Mouse (Mus musculus) cortical plate, adult 2 months (tissue): ENCODE data around the gene Amotl1. TPM values are rescaled to one million over a fixed set of nuclear protein-coding genes. Genes with fewer than 3 reads are reported as not detected.
A peak's percentile ranks its signal among the peaks of the same experiment; 100 is the strongest.

Source experiments
- H3K27ac ChIP-seq: fragments of 200-500 bp; 2 replicates; pipeline ENCODE4 v1.5.1; 2012; ENCODE audit warnings: low read length, control low read depth, inconsistent platforms; ENCODE audit not compliant: insufficient read depth
- H3K4me1 ChIP-seq: fragments of 200-500 bp; 2 replicates; pipeline ENCODE4 v1.6.1; 2011; ENCODE audit warnings: low read length; ENCODE audit not compliant: control insufficient read depth, insufficient read depth
- H3K4me3 ChIP-seq: fragments of 200-500 bp; 2 replicates; pipeline ENCODE4 v1.5.1; 2011; ENCODE audit warnings: mild to moderate bottlenecking, low read length, control low read depth; ENCODE audit not compliant: insufficient read depth
- CTCF ChIP-seq: fragments of 200-500 bp; IDR thresholded peaks from 2 replicates; pipeline ENCODE4 v1.5.1; 2011; ENCODE audit warnings: mild to moderate bottlenecking, control low read depth, low read length; ENCODE audit not compliant: insufficient read depth; ENCODE audit errors: extremely low read depth
- POLR2A ChIP-seq: fragments of 200-500 bp; IDR thresholded peaks from 2 replicates; pipeline ENCODE4 v1.6.1; 2011; ENCODE audit warnings: mild to moderate bottlenecking, low read length, control low read depth; ENCODE audit not compliant: insufficient read depth; ENCODE audit errors: extremely low read depth
- polyA plus RNA-seq: library from polyadenylated mRNA; depleted of rRNA; stranded (reverse); fragments of >200 nt; gene quantifications from 2 replicates; pipeline ENCODE4 v1.2.3, GENCODE M21; 2012

Amotl1 gene
- polyA plus RNA-seq, 1 experiment: 8.0 TPM

DNA sequence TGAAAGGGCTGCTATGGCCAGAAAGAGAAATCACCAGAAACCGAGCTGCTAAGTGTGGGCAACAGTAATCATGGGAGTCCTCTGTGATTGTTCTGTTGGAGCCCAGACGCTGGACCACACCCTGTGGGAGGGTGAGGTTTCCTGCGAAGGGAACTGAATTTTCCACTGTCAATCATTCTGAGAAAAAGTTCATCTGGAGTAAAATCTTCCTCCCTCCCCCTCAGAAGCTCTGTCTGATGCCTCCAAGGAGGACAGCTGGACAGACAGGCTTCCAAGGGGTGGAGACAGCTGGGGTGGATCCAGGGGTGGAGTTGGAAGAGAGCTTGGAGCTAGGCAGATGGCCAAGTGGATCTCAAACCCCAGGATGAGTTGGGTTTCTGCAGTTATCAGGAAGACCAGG lies 19.8 kb downstream of the Amotl1 start:
- no peak for TF ChIP-seq POLR2A
- TF ChIP-seq CTCF: no peak
- H3K27ac ChIP-seq: no peak overlapping the region
- H3K4me1 ChIP-seq: peaks cover 3% of the 10 kb centered on the region; the same call in 1 of the 2 replicates
- no peak overlapping the region for H3K4me3 ChIP-seq

- TF ChIP-seq CTCF (no peak), POLR2A (no peak)
- Histone ChIP-seq H3K4me3 (no peak overlapping the region), H3K4me1 (peaks cover 3% of the 10 kb centered on the region; the same call in 1 of the 2 replicates), H3K27ac (no peak overlapping the region)
These were observed 20.9 kb downstream of the Amotl1 start for GRCm38 (mm10) chr9:14623928-14624327.

DNA sequence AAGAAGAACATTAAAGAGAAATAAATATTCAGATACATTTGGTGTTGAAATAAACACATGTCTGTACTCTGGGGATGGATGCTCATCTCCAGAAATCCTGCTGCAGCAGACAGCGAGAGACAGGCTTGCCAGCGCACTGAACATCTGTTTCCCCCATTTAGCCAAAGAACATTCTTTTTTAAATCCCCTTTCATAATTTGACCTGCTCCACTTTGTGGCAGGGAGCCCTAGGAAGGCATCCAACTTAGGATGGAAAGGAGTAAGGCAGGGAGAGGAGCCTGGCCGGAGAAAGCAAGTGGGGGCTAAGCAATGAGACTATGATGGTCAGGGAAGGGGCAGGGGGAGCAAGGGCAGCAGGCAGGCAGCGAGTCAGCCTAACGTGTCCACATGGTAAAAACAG lies 21.6 kb downstream of the Amotl1 start:
- Histone ChIP-seq H3K27ac (no peak overlapping the region), H3K4me1 (peaks cover 3% of the 10 kb centered on the region; the same call in 1 of the 2 replicates), H3K4me3 (no peak overlapping the region)
- TF ChIP-seq POLR2A (no peak), CTCF (no peak)

- Histone ChIP-seq H3K4me1 (peaks cover 3% of the 10 kb centered on the region; the same call in 1 of the 2 replicates), H3K27ac (no peak overlapping the region), H3K4me3 (no peak overlapping the region)
- TF ChIP-seq CTCF: no peak
- no peak for TF ChIP-seq POLR2A
These were observed 22.0 kb downstream of the Amotl1 start for GRCm38 (mm10) chr9:14622848-14623247.

DNA sequence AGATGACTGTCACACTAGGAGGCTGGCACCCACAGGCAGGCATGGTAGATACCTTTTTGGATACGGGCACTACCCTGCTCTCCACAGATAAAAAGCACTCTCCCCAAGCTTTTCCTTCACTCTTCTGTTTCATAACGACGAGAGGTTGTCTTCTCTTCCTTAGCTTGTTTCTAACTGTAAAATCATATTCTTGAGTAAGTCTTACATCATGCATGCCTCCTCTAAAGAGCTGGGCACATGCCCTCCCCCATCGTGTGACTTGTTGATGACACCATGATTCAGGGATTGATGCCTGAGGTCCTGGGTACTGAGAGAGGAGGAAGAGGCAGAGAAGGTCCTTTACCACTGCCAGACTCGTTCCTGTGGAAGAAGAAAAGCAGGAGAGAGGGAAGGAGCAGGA lies 24.7 kb downstream of the Amotl1 start:
- TF ChIP-seq POLR2A: no peak
- no peak for TF ChIP-seq CTCF
- peaks cover 3% of the 10 kb centered on the region; the same call in 1 of the 2 replicates for H3K4me1 ChIP-seq

DNA sequence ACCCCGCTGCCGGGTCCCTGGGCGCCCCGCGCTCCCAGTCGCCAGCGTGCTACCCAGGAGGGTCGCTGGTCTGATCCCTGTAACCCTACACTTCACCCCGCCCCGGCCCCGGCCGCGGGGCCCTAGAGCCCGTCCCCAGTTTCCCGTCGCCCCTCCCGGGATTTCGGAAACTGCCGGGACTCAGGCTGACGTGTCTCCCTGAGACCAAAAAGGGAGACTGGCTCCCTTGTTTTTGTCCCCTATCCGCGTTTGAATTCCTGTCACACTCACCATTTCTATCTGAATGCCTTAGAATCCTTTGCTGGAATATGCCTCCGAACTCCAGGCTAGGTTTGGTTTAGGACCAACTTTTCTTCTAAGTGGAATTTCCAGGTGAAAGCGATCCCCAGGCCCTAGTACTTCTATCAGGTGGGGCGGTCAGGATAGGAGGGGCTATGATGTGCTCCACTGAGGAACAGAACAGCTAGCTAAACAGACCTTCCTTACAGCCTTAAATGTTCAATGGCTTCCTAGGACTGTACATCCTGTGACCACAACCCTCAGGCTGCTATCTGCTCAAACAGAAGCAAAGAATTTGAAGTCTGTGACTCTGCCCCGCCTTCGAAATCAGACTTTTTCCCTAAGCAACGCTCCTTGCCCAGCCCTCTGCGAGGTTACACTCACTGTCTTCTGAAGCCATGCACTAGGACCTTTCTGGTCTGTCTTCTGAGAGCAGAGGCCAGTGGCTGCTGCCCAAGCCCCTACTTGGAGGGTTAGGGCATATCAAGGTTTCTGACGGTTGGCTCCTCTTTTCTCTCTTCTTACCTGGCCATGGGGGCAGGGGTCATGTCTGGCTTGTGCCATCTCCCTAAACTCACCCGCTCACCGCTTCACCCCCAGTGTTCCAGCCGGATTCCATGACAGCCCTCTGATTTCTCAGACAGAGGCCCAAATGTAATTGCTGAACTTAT lies 29.6 kb downstream of the Amotl1 start:
- Histone ChIP-seq H3K4me3 (peak overlapping the region; percentile 61), H3K4me1 (0 out of 2 replicates have a peak, but pooled peaks cover 4% of the 10 kb centered on the region), H3K27ac (no peak overlapping the region)
- TF ChIP-seq POLR2A: no peak
- no peak for TF ChIP-seq CTCF

More for the DNA sequence above, 24.7 kb downstream of the Amotl1 start:
- Histone ChIP-seq H3K27ac (no peak overlapping the region), H3K4me3 (no peak overlapping the region)

DNA sequence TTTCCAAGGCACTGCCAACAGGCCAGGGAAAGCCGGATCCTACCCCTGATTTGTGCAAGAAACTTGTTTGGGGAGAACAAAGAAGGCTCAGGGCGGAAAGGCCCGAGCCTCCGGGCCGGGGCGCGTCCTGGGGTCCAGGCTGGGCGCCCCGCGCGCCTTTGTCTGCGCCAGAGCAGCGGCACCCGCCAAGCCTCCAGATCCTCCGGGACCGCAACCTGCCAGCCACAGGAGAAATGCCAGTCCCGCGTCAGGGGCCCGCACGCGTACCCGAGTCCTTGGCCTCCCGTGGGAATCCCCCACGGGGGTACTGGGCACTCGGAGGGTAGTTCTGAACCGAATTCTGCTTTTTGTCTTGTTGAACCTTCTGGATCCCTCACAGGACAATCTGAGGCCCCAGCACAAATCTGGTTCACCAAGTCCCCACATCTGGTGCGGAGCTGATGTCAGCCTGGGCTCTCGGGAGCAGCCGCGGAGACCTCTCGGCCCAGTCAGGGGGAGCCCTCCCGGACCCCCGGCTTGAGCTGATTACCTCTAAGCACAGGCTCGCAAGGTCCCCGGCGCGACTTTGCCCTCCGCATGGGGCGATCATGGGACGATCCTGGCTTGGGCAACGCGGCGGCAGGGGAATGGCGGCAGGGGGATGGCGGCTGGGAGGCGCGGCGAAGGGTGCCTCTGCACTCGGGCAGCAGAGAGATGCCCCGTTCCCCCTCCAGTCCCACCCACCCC lies 30.5 kb downstream of the Amotl1 start:
- no peak for TF ChIP-seq CTCF
- no peak for TF ChIP-seq POLR2A
- Histone ChIP-seq H3K4me3 (peak overlapping the region; percentile 61), H3K27ac (peak overlapping the region; percentile 89), H3K4me1 (0 out of 2 replicates have a peak, but pooled peaks cover 4% of the 10 kb centered on the region)

GRCm38 (mm10) chr9:14613308-14614204 lies 31.3 kb downstream of the Amotl1 start:
- H3K4me3 ChIP-seq: peak overlapping the region; percentile 61
- TF ChIP-seq POLR2A (no peak), CTCF (no peak)
- peak overlapping the region; percentile 89; the same call in 1 of the 2 replicates for H3K27ac ChIP-seq
- H3K4me1 ChIP-seq: 0 out of 2 replicates have a peak, but pooled peaks cover 4% of the 10 kb centered on the region

GRCm38 (mm10) chr9:14612588-14612987 lies 32.3 kb downstream of the Amotl1 start:
- Histone ChIP-seq H3K4me3 (no peak overlapping the region), H3K4me1 (peaks cover 6% of the 10 kb centered on the region; the same call in 1 of the 2 replicates), H3K27ac (no peak overlapping the region)
- TF ChIP-seq POLR2A (no peak), CTCF (no peak)
